8 mouse cellular contexts compared by ENCODE assay signal in genomic region chr2:104711585-104712485, GRCm38 (mm10). TPM values are rescaled to one million over a fixed set of nuclear protein-coding genes. Genes with fewer than 3 reads are reported as not detected.
DNase-seq lines count a peak whose midpoint lies in the region; ATAC-seq lines count a peak whose summit lies in the region.

Gene Tcp11l1, minus strand, starts transcription at chr2:104712169.

- no peaks in the 10 kb centered on the region for H3K36me3 ChIP-seq in hindbrain, embryonic 12.5 days

- no peaks in the 10 kb centered on the region for H3K9me3 ChIP-seq in hindbrain, embryonic 12.5 days (replicated peaks)

- under 1% methylated on average over 71 of the region's 99 CpGs for WGBS in hindbrain, embryonic 12.5 days

- peak within 1 kb of the TSS; percentile 83 for H3K9ac ChIP-seq in hindbrain, embryonic 12.5 days

- H3K27ac ChIP-seq in hindbrain, embryonic 12.5 days, result peak within 1 kb of the TSS; percentile 91

- peak; percentile 72 for DNase-seq in Muller cell, postnatal 12 days (ENCODE audit: inconsistent ontology term)
- DNase-seq in cerebellum, adult 9-10 months, result peak; percentile 79
- peak; percentile 52 to 55 for DNase-seq in frontal cortex, postnatal 14 days (ENCODE audit: low spot score in 2 of 2)
- DNase-seq in layer of hippocampus, postnatal 36 days, result peak; percentile 69 to 71
- peak; percentile 56 for DNase-seq in lung, postnatal 14 days
- DNase-seq in retina, adult 2 months (ENCODE audit: low read depth, low spot score), result peak; percentile 34
- DNase-seq in urinary bladder, adult 2 months (ENCODE audit: low spot score), result peak; percentile 78

- peaks cover 6% of the 10 kb centered on the region; the same call in 1 of the 2 replicates for H3K27me3 ChIP-seq in hindbrain, embryonic 12.5 days

- H3K4me1 ChIP-seq in hindbrain, embryonic 12.5 days, result peaks cover 19% of the 10 kb centered on the region

- peak within 1 kb of the TSS; percentile 63 for H3K4me2 ChIP-seq in hindbrain, embryonic 12.5 days (replicated peaks)

- peak; percentile 95 for ATAC-seq in hindbrain, embryonic 12.5 days (ENCODE audit: low FRiP score)

- peak within 1 kb of the TSS; percentile 74 for H3K4me3 ChIP-seq in hindbrain, embryonic 12.5 days

RNA-seq across cellular contexts. Expression of gene Tcp11l1, which starts in this region (rescaled TPM):
- 69.0 and 76.1 TPM in 2 replicates for polyA plus RNA-seq in hindbrain, embryonic 12.5 days (2016; fragmentation: Nextera tagmentation; extraction: Ambion mirVana)
- 10 to 100 TPM; 40.8 to 44.0 TPM for total RNA-seq in layer of hippocampus, postnatal 36 days (2021)
- polyA plus RNA-seq in urinary bladder, adult 2 months (2012; rRNA removed), result 11.4 and 13.8 TPM in 2 replicates

Comparison
In these comparisons a context has a peak if more than half of its experiments do, and no peak if none do; other contexts are left out.
1. Peak in every context shown above with its lines: DNase-seq, ATAC-seq, H3K4me3 ChIP-seq and H3K27ac ChIP-seq.